Mouse (Mus musculus) layer of hippocampus, postnatal 14 days (tissue): Measurements from ENCODE around the gene Adat3. TPM values are rescaled to one million over a fixed set of nuclear protein-coding genes. Genes with fewer than 3 reads are reported as not detected.

Source experiments
- DNase-seq, 2 experiments: peaks; one replicate each; pipeline ENCODE4 v3.0.0; 2021 to 2022; ENCODE audit warnings: low spot score in 2 of 2, mixed read lengths in 1 of 2
- long read RNA-seq, 2 experiments: library from polyadenylated mRNA; stranded (forward); transcript quantifications; one replicate each; pipeline ENCODE4 v2.0.0; 2021
- total RNA-seq, 2 experiments: library from RNA; stranded (reverse); gene quantifications; 2 replicates each; pipeline ENCODE4 v1.2.3; 2021

Adat3 gene
- 1 to 10 TPM; 2.3 to 2.8 TPM for total RNA-seq
- long read RNA-seq, experiment 1, partial matches to known transcripts = 0 of 3 reads
- long read RNA-seq, experiment 1, other reads (novel, unspliced or antisense) = 0 of 3 reads
- long read RNA-seq, experiment 2, partial matches to known transcripts = 0 of 4 reads
- long read RNA-seq, experiment 2, other reads (novel, unspliced or antisense) = 0 of 4 reads

GRCm38 (mm10) chr10:80602698-80603325 lies at the start of gene Adat3, which contains the start of gene Scamp4:
Gene Adat3, plus strand, starts transcription at chr10:80602880.
Gene Scamp4, plus strand, starts transcription at chr10:80602872.
- DNase-seq = peak; percentile 96 to 99

GRCm38 (mm10) chr10:80553575-80553974 lies 49.1 kb upstream of the Adat3 start:
- DNase-seq = no peak

GRCm38 (mm10) chr10:80553997-80554396 lies 48.7 kb upstream of the Adat3 start:
- no peak for DNase-seq

GRCm38 (mm10) chr10:80557346-80557965 lies 45.2 kb upstream of the Adat3 start:
- DNase-seq = peak; percentile 69 to 81

- no peak for DNase-seq
Measured at GRCm38 (mm10) chr10:80559431-80559830, 43.2 kb upstream of the Adat3 start.

- no peak for DNase-seq
Measured at GRCm38 (mm10) chr10:80560621-80561020, 42.1 kb upstream of the Adat3 start.

GRCm38 (mm10) chr10:80561116-80561944 lies 41.4 kb upstream of the Adat3 start, which contains the start of gene Rexo1:
Gene Rexo1, minus strand, starts transcription at chr10:80561560.
- DNase-seq = peak; percentile 95 to 97

- DNase-seq = peak; percentile 89 to 91
Measured at GRCm38 (mm10) chr10:80566375-80567092, 36.1 kb upstream of the Adat3 start.

GRCm38 (mm10) chr10:80568876-80569275 lies 33.8 kb upstream of the Adat3 start:
- DNase-seq = no peak

- no peak for DNase-seq
Measured at GRCm38 (mm10) chr10:80569664-80570066, 33.0 kb upstream of the Adat3 start.

GRCm38 (mm10) chr10:80570419-80570818 lies 32.3 kb upstream of the Adat3 start:
- no peak for DNase-seq

GRCm38 (mm10) chr10:80570871-80571836 lies 31.5 kb upstream of the Adat3 start:
- peak in 1 of 2 experiments; percentile 64 for DNase-seq

GRCm38 (mm10) chr10:80572477-80572876 lies 30.2 kb upstream of the Adat3 start:
- DNase-seq = no peak

GRCm38 (mm10) chr10:80573944-80574343 lies 28.7 kb upstream of the Adat3 start:
- no peak for DNase-seq

- no peak for DNase-seq
Measured at GRCm38 (mm10) chr10:80574896-80575295, 27.8 kb upstream of the Adat3 start.

GRCm38 (mm10) chr10:80575925-80576324 lies 26.8 kb upstream of the Adat3 start:
- no peak for DNase-seq

- no peak for DNase-seq
Measured at GRCm38 (mm10) chr10:80576351-80577194, 26.1 kb upstream of the Adat3 start.
